Mouse (Mus musculus): ENCODE results near the gene Skint10. TPM values are rescaled to one million over a fixed set of nuclear protein-coding genes. Genes with fewer than 3 reads are reported as not detected.
A peak's percentile ranks its signal among the peaks of the same experiment; 100 is the strongest.

The Skint10 gene
- polyA plus RNA-seq (2014; fragmentation: Nextera tagmentation; extraction: Ambion mirVana): not detected in 2 replicates

DNA sequence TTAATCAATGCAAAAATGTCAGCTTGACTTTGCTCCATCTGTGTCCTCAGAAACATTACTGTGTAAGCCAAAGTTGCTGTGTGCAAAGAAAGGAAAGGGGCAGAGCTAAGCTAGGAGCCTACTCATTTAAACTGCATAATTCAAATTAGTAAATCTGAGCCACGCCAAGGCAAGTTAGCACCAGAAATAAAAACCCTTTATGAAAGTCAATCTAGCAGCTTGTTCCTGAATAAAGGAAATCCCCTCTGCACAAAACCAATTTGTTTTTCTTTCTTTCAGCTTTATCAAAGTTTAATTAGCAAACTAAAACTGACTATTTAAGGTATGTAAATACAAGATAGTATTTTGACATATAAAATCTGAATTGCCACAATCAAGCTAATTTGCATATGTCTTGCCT lies at the start of gene Skint10:
Gene Skint10, minus strand, starts transcription at position 101 of the 400 bp plus-strand sequence.
- no peak for DNase-seq (ENCODE audit: low spot score)
- 76% methylated on average over 1 of the region's 1 CpGs for WGBS

GRCm38 (mm10) chr4:112790646-112791045 lies 16.0 kb upstream of the Skint10 start:
- no peaks in the 10 kb centered on the region for H3K9me3 ChIP-seq (ENCODE audit: control insufficient read depth, low read length)

More for the DNA sequence above, at the start of gene Skint10:
- H3K4me1 ChIP-seq (replicated peaks; ENCODE audit: control insufficient read depth, insufficient read depth, low read length): no peaks in the 10 kb centered on the region
- H3K36me3 ChIP-seq (ENCODE audit: control insufficient read depth, insufficient read depth, low read length): no peaks in the 10 kb centered on the region
- no peak within 1 kb of the TSS for H3K27ac ChIP-seq (ENCODE audit: low read depth, low read length)
- H3K4me2 ChIP-seq (replicated peaks; ENCODE audit: low read depth, low read length): no peak within 1 kb of the TSS
- H3K4me3 ChIP-seq (ENCODE audit: low read depth, low read length): no peak within 1 kb of the TSS
- 0 out of 2 replicates have a peak, but pooled peaks cover 4% of the 10 kb centered on the region for H3K9me3 ChIP-seq (ENCODE audit: control insufficient read depth, low read length)
- H3K9ac ChIP-seq (ENCODE audit: low read depth, low read length): no peak within 1 kb of the TSS
- ATAC-seq (ENCODE audit: low FRiP score): no peak
- H3K27me3 ChIP-seq (ENCODE audit: control insufficient read depth, insufficient read depth, low read length): no peaks in the 10 kb centered on the region

More at GRCm38 (mm10) chr4:112790646-112791045, 16.0 kb upstream of the Skint10 start:
- 6% methylated on average over 1 of the region's 1 CpGs for WGBS
- DNase-seq (ENCODE audit: low spot score) (peak; percentile 1), ATAC-seq (ENCODE audit: low FRiP score) (no peak)
- no peak overlapping the region for H3K4me3 ChIP-seq (ENCODE audit: low read depth, low read length)
- H3K27ac ChIP-seq (ENCODE audit: low read depth, low read length): no peak overlapping the region
- no peaks in the 10 kb centered on the region for H3K36me3 ChIP-seq (ENCODE audit: control insufficient read depth, insufficient read depth, low read length)
- no peaks in the 10 kb centered on the region for H3K4me1 ChIP-seq (replicated peaks; ENCODE audit: control insufficient read depth, insufficient read depth, low read length)
- no peak overlapping the region for H3K9ac ChIP-seq (ENCODE audit: low read depth, low read length)
- H3K27me3 ChIP-seq (ENCODE audit: control insufficient read depth, insufficient read depth, low read length): no peaks in the 10 kb centered on the region
- H3K4me2 ChIP-seq (replicated peaks; ENCODE audit: low read depth, low read length): no peak overlapping the region

Other genes starting within 250 kb of the Skint10 start
- gene Skint2, start 217.7 kb downstream of the Skint10 start, polyA plus RNA-seq (2014; fragmentation: Nextera tagmentation; extraction: Ambion mirVana): not detected in 2 replicates

Measured in hindbrain, embryonic 11.5 days (tissue).